ENCODE assay signal across 23 mouse cellular contexts in genomic region chr13:97631872-97632402, GRCm38 (mm10).
A peak's percentile ranks its signal among the peaks of the same experiment; 100 is the strongest.
DNase-seq lines count a peak whose midpoint lies in the region; ATAC-seq and TF ChIP-seq lines count a peak whose summit lies in the region.
"Had no signal": no experiment of that assay in that cellular context is flagged by ENCODE, and none has a peak within 500 bp of the region (broad histone marks: within the 10 kb centered on the region; RNA-seq: fewer than 3 reads in every experiment).

No protein-coding gene starts in this region.

- ATAC-seq in frontal cortex, adult (ENCODE audit: low TSS enrichment) = peak; percentile 55
- ATAC-seq: hindbrain, embryonic 16.5 days; liver, postnatal 0 days; lung, postnatal 0 days; midbrain, embryonic 15.5 days had no signal

- H3K27ac ChIP-seq in layer of hippocampus, adult 2 months = peak overlapping the region; percentile 90
- H3K27ac ChIP-seq: forebrain, embryonic 12.5 days; kidney, embryonic 15.5 days; macrophage; midbrain, embryonic 15.5 days; neural tube, embryonic 12.5 days had no signal

- H3K4me3 ChIP-seq in layer of hippocampus, adult 2 months = no peak overlapping the region; the same call in 1 of the 2 replicates
- H3K4me3 ChIP-seq: forebrain, embryonic 12.5 days; kidney, embryonic 15.5 days; midbrain, embryonic 15.5 days; neural tube, embryonic 12.5 days had no signal

- no peak for TF ChIP-seq CTCF in layer of hippocampus, adult 2 months (conservative IDR thresholded peaks at IDR 0.05)

- no peak for DNase-seq in frontal cortex, postnatal 25 days (ENCODE audit: low spot score in 2 of 2)
- peak in 1 of 2 experiments; percentile 61 for DNase-seq in layer of hippocampus, adult 2 months (ENCODE audit: low spot score in 2 of 2)
- no peak for DNase-seq in layer of hippocampus, postnatal 25 days (ENCODE audit: extremely low spot score in 1 of 2, low spot score in 1 of 2)
- peak; percentile 56 to 72 for DNase-seq in right cerebral cortex, adult 2 months (ENCODE audit: low spot score in 2 of 2)
- no peak for DNase-seq in right cerebral cortex, postnatal 4 days
- DNase-seq in right cerebral cortex, postnatal 36 days (ENCODE audit: low spot score in 2 of 2) = peak; percentile 44 to 66
- no peak for DNase-seq in adrenal gland, postnatal 36 days
- DNase-seq: adrenal gland, postnatal 10 days; cerebellum, adult 8-10 months; cerebellum, postnatal 36 days; gastrocnemius, postnatal 25 days; kidney, adult 11 months; kidney, postnatal 4 days; liver, postnatal 0 days; thymus, postnatal 36 days had no signal

Comparison
In these comparisons a context has a peak if more than half of its experiments do, and no peak if none do; other contexts are left out.
1. DNase-seq: peak in right cerebral cortex, adult 2 months (2 of 2) and right cerebral cortex, postnatal 36 days (2 of 2); none in frontal cortex, postnatal 25 days (0 of 2), layer of hippocampus, postnatal 25 days (0 of 2), right cerebral cortex, postnatal 4 days (single experiment) and adrenal gland, postnatal 36 days (0 of 2).